Comparison of ENCODE assay signal across 23 mouse cellular contexts in genomic region chr16:29858645-29859044, GRCm38 (mm10).
DNase-seq lines count a peak whose midpoint lies in the region; ATAC-seq and TF ChIP-seq lines count a peak whose summit lies in the region.
"Had no signal": no experiment of that assay in that cellular context is flagged by ENCODE, and none has a peak within 500 bp of the region (broad histone marks: within the 10 kb centered on the region; RNA-seq: fewer than 3 reads in every experiment).

No protein-coding gene starts in this region.

- H3K9me3 ChIP-seq in heart, embryonic 10.5 days, result no peaks in the 10 kb centered on the region
- H3K9me3 ChIP-seq in heart, embryonic 11.5 days (replicated peaks; ENCODE audit: control insufficient read depth, low read length), result no peaks in the 10 kb centered on the region
- H3K9me3 ChIP-seq in lung, postnatal 0 days (ENCODE audit: low read length), result no peaks in the 10 kb centered on the region
- H3K9me3 ChIP-seq: embryonic facial prominence, embryonic 13.5 days; embryonic facial prominence, embryonic 15.5 days; forebrain, embryonic 10.5 days; forebrain, embryonic 13.5 days; forebrain, embryonic 15.5 days had no signal

- H3K27me3 ChIP-seq in heart, embryonic 10.5 days (ENCODE audit: insufficient read depth, poor library complexity, severe bottlenecking), result peaks cover 29% of the 10 kb centered on the region
- H3K27me3 ChIP-seq in heart, embryonic 11.5 days (ENCODE audit: control insufficient read depth, insufficient read depth, low read length), result peaks cover 8% of the 10 kb centered on the region; the same call in 1 of the 2 replicates
- no peaks in the 10 kb centered on the region for H3K27me3 ChIP-seq in lung, postnatal 0 days (replicated peaks; ENCODE audit: insufficient read depth, low read length)
- H3K27me3 ChIP-seq: embryonic facial prominence, embryonic 15.5 days; forebrain, embryonic 15.5 days had no signal

- no peak overlapping the region for H3K27ac ChIP-seq in heart, embryonic 10.5 days
- no peak overlapping the region for H3K27ac ChIP-seq in heart, embryonic 11.5 days (ENCODE audit: low read depth, low read length)
- no peak overlapping the region for H3K27ac ChIP-seq in lung, postnatal 0 days (ENCODE audit: low read length)
- H3K27ac ChIP-seq: embryonic facial prominence, embryonic 13.5 days; embryonic facial prominence, embryonic 15.5 days; forebrain, embryonic 10.5 days; forebrain, embryonic 13.5 days; forebrain, embryonic 15.5 days had no signal

- no peak for TF ChIP-seq CTCF in lung, postnatal 0 days (IDR thresholded peaks at IDR 0.05)

- H3K9ac ChIP-seq in heart, embryonic 11.5 days (ENCODE audit: low read depth, low read length), result no peak overlapping the region
- no peak overlapping the region for H3K9ac ChIP-seq in lung, postnatal 0 days (replicated peaks; ENCODE audit: low read depth)
- H3K9ac ChIP-seq: embryonic facial prominence, embryonic 13.5 days; embryonic facial prominence, embryonic 15.5 days; forebrain, embryonic 13.5 days; forebrain, embryonic 15.5 days; forebrain, postnatal 0 days had no signal

- no peak overlapping the region for H3K4me2 ChIP-seq in heart, embryonic 11.5 days
- H3K4me2 ChIP-seq in lung, postnatal 0 days (replicated peaks; ENCODE audit: low read depth, low read length), result no peak overlapping the region
- H3K4me2 ChIP-seq: embryonic facial prominence, embryonic 13.5 days; embryonic facial prominence, embryonic 15.5 days; forebrain, embryonic 13.5 days; forebrain, embryonic 15.5 days had no signal

- no peak for ATAC-seq in heart, embryonic 11.5 days (replicated peaks; ENCODE audit: insufficient number of reproducible peaks, low FRiP score, low TSS enrichment)
- ATAC-seq in megakaryocyte progenitor cell, adult 5-6 weeks (replicated peaks; ENCODE audit: poor library complexity), result peak; percentile 57
- no peak for ATAC-seq in lung, postnatal 0 days
- ATAC-seq: forebrain, embryonic 13.5 days; forebrain, embryonic 15.5 days; forebrain, postnatal 0 days had no signal

- H3K4me3 ChIP-seq in heart, embryonic 10.5 days, result no peak overlapping the region
- H3K4me3 ChIP-seq in heart, embryonic 11.5 days (ENCODE audit: low read depth, low read length), result no peak overlapping the region
- H3K4me3 ChIP-seq in lung, postnatal 0 days (ENCODE audit: low read depth, low read length), result no peak overlapping the region
- H3K4me3 ChIP-seq: embryonic facial prominence, embryonic 13.5 days; embryonic facial prominence, embryonic 15.5 days; erythroblast, embryonic 14.5 days; forebrain, embryonic 10.5 days; forebrain, embryonic 13.5 days; forebrain, embryonic 15.5 days had no signal

- peak; percentile 72 for DNase-seq in heart, embryonic 10.5 days (ENCODE audit: low spot score)
- peak; percentile 25 for DNase-seq in thymus, postnatal 0 days (ENCODE audit: low spot score)
- no peak for DNase-seq in thymus, postnatal 4 days
- no peak for DNase-seq in lung, postnatal 0 days (ENCODE audit: low spot score)
- DNase-seq in cerebellum, adult 9-10 months, result no peak
- DNase-seq: adrenal gland, adult 8-10 months; adrenal gland, postnatal 14 days; adrenal gland, postnatal 36 days; cerebellum, adult 11-12 months; cerebellum, adult 2 months; cerebellum, adult 9-11 months; cerebellum, postnatal 14 days; cerebellum, postnatal 36 days; embryo, embryonic 11 days; forebrain, postnatal 0 days had no signal

- no peaks in the 10 kb centered on the region for H3K36me3 ChIP-seq in heart, embryonic 10.5 days
- H3K36me3 ChIP-seq in heart, embryonic 11.5 days (ENCODE audit: control insufficient read depth, insufficient read depth, low read length), result no peaks in the 10 kb centered on the region
- no peaks in the 10 kb centered on the region for H3K36me3 ChIP-seq in lung, postnatal 0 days (ENCODE audit: insufficient read depth, low read length)
- H3K36me3 ChIP-seq: embryonic facial prominence, embryonic 13.5 days; embryonic facial prominence, embryonic 15.5 days; forebrain, embryonic 10.5 days; forebrain, embryonic 15.5 days had no signal

- 53% methylated on average over 5 of the region's 5 CpGs for WGBS in heart, embryonic 10.5 days
- whole genome bisulfite sequencing in heart, embryonic 11.5 days (ENCODE audit: insufficient replicate concordance), result 58% methylated on average over 5 of the region's 5 CpGs
- WGBS in lung, postnatal 0 days, result 62% methylated on average over 5 of the region's 5 CpGs

- TF ChIP-seq EP300 in lung, postnatal 0 days (IDR thresholded peaks at IDR 0.05), result no peak

- peaks cover 13% of the 10 kb centered on the region for H3K4me1 ChIP-seq in heart, embryonic 10.5 days
- no peaks in the 10 kb centered on the region for H3K4me1 ChIP-seq in heart, embryonic 11.5 days (ENCODE audit: control insufficient read depth, insufficient read depth, low read length)
- H3K4me1 ChIP-seq in lung, postnatal 0 days (ENCODE audit: insufficient read depth, low read depth, low read length), result no peaks in the 10 kb centered on the region

Comparison
In these comparisons a context has a peak if more than half of its experiments do, and no peak if none do; other contexts are left out.
1. DNase-seq: peak in heart, embryonic 10.5 days (single experiment) and thymus, postnatal 0 days (single experiment); none in thymus, postnatal 4 days (single experiment), lung, postnatal 0 days (single experiment) and cerebellum, adult 9-10 months (single experiment).